Mouse (Mus musculus) neural tube, embryonic 15.5 days (tissue): ENCODE measurements around the gene Psma5. TPM values are rescaled to one million over a fixed set of nuclear protein-coding genes. Genes with fewer than 3 reads are reported as not detected.

Source experiments
- ATAC-seq: fragments of 200-750 bp; cut with Nextera tagmentation; 2 replicates; pipeline ENCODE4 v1.8.0; 2017; ENCODE audit warnings: mild to moderate bottlenecking, moderate TSS enrichment, moderate library complexity; ENCODE audit not compliant: low FRiP score
- H3K27ac ChIP-seq: fragments of 300-500 bp; sonication (generic); replicated peaks from 2 replicates; pipeline ENCODE4 v1.5.1; 2015; ENCODE audit warnings: mild to moderate bottlenecking, inconsistent platforms
- H3K27me3 ChIP-seq: fragments of 300-500 bp; sonication (generic); replicated peaks from 2 replicates; pipeline ENCODE4 v1.6.1; 2015; ENCODE audit warnings: inconsistent platforms
- H3K36me3 ChIP-seq: fragments of 300-500 bp; sonication (generic); 2 replicates; pipeline ENCODE4 v1.6.1; 2015; ENCODE audit warnings: inconsistent platforms
- H3K4me1 ChIP-seq: fragments of 300-500 bp; sonication (generic); 2 replicates; pipeline ENCODE4 v1.6.1; 2015; ENCODE audit warnings: inconsistent platforms
- H3K4me2 ChIP-seq: fragments of 300-500 bp; sonication (generic); 2 replicates; pipeline ENCODE4 v1.6.1; 2015; ENCODE audit warnings: inconsistent platforms, mild to moderate bottlenecking, moderate library complexity
- H3K4me3 ChIP-seq: fragments of 300-500 bp; sonication (generic); replicated peaks from 2 replicates; pipeline ENCODE4 v1.5.1; 2015; ENCODE audit warnings: mild to moderate bottlenecking, inconsistent platforms
- H3K9ac ChIP-seq: fragments of 300-500 bp; sonication (generic); replicated peaks from 2 replicates; pipeline ENCODE4 v1.6.1; 2015; ENCODE audit warnings: mild to moderate bottlenecking, inconsistent platforms
- H3K9me3 ChIP-seq: fragments of 300-500 bp; sonication (generic); replicated peaks from 2 replicates; pipeline ENCODE4 v1.6.1; 2016; ENCODE audit warnings: inconsistent platforms
- WGBS: fragments of 180-500 bp; shearing (Covaris S2); methylation state at CpG from one replicate; pipeline ENCODE4 v1.1.7; 2015; ENCODE audit warnings: mixed read lengths; 5-methylcytosine and 5-hydroxymethylcytosine counted together
- polyA plus RNA-seq: library from polyadenylated mRNA; unstranded; fragments of >200 nt; fragmentation: Nextera tagmentation; extraction: Ambion mirVana; gene quantifications from 2 replicates; pipeline ENCODE4 v1.2.1, GENCODE M21; 2015

The Psma5 gene
- polyA plus RNA-seq: 239 and 254 TPM in 2 replicates

DNA sequence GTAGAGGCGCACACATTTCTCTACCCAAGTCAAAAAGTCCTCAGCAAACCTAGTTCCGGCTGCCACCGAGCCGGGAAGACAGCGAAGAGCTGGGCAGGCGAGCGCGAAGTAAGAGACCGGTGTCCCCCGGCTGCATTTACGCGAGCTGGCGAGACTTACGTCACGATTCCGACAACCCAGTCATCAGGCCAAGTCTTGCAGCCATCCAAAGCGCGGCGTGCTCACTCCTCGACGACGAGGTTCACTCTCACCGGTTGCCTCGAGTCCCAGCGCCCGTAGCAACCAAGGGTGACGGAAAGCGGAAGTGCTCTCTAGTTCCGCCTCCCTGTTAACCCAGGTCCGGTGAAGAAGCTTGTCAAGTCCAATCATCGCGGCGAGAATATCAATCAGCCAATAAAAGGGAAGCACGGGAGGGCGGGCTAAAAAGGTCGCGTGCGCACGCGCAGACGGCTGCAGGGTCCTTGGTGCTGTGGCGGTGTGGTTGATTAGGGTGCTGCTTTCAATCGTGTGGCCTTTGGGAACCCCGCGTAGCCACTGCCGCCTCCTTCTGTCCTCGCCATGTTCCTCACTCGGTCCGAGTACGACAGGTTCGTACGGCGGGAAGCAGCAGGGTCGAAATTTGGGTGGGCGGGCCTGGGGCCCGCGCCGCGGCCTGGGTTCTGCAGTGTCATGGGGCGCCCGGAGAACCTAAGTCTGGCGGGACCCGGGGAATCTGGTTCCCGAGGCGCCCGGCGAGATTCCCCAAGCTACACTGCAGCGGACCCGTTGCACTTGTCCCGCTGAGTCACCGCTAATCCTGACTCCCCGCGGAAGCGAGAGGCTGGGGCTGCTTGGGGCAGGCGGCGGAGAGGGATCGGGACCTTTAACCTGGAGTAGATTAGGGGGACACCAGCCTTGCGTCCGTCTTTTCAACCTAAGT is at the start of gene Psma5:
Psma5 (plus strand) TSS at position 208 of the 919 bp plus-strand sequence.
- ATAC-seq: peak; percentile 100
- Histone ChIP-seq H3K27me3 (no peaks in the 10 kb centered on the region), H3K36me3 (peaks cover 2% of the 10 kb centered on the region; the same call in 1 of the 2 replicates), H3K9ac (peak within 1 kb of the TSS; percentile 94), H3K27ac (peak within 1 kb of the TSS; percentile 58), H3K4me3 (peak within 1 kb of the TSS; percentile 100), H3K4me1 (peaks cover 27% of the 10 kb centered on the region), H3K4me2 (peak within 1 kb of the TSS; percentile 79), H3K9me3 (no peaks in the 10 kb centered on the region)
- WGBS: under 1% methylated on average over 79 of the region's 79 CpGs

DNA sequence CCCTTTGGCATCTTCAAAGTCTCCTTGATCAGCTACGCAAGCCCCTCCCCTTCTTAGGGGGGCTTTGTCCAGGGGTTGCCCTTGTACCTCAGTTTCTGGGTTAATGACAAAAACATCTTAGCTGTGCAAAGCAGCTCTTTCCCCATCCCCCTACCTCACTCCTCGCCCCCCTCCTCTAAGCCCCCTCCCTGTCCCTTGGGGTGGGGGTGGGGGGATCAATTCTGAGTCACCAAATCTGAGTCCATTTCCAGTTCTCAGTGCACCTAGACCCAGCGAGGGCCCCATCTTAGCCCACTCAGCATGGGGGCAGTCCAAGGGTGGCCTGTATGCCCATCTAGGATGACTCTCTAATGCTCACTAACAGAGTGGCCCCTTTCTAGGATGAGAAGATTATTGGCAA is 47.7 kb upstream of the Psma5 start:
- H3K9me3 ChIP-seq: no peaks in the 10 kb centered on the region
- H3K4me3 ChIP-seq: peak overlapping the region; percentile 62
- no peak for ATAC-seq
- WGBS: 63% methylated on average over 3 of the region's 3 CpGs
- H3K27me3 ChIP-seq: no peaks in the 10 kb centered on the region
- H3K4me1 ChIP-seq: peaks cover 39% of the 10 kb centered on the region
- H3K36me3 ChIP-seq: peaks cover 33% of the 10 kb centered on the region
- H3K4me2 ChIP-seq: peak overlapping the region; percentile 90
- peak overlapping the region; percentile 76 for H3K9ac ChIP-seq
- H3K27ac ChIP-seq: peak overlapping the region; percentile 98

DNA sequence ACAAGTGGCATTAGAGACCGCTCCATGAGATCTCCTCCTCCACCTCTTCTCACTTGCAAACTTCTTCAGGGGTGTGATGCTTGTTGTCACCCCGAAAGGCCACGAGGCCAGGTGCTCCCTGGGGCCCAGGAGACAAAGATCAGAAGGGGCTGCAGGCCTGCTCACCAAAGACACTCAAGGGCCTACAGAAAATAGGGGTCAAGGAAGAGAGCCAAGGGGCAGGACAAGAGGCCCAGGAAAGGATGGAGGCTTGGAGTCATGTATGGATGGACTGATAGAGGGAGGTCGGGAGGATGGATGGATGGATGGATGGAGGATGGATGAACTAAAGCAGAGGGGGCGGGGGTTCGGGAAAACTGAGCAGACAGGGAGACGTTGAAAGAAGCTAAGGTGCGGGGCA is 47.2 kb upstream of the Psma5 start:
- no peaks in the 10 kb centered on the region for H3K9me3 ChIP-seq
- peaks cover 31% of the 10 kb centered on the region for H3K36me3 ChIP-seq
- H3K9ac ChIP-seq: peak overlapping the region; percentile 76
- peaks cover 36% of the 10 kb centered on the region for H3K4me1 ChIP-seq
- H3K4me2 ChIP-seq: peak overlapping the region; percentile 90
- WGBS: 3% methylated on average over 8 of the region's 8 CpGs
- peak overlapping the region; percentile 98 for H3K27ac ChIP-seq
- no peaks in the 10 kb centered on the region for H3K27me3 ChIP-seq
- peak; percentile 10 for ATAC-seq
- H3K4me3 ChIP-seq: peak overlapping the region; percentile 62

DNA sequence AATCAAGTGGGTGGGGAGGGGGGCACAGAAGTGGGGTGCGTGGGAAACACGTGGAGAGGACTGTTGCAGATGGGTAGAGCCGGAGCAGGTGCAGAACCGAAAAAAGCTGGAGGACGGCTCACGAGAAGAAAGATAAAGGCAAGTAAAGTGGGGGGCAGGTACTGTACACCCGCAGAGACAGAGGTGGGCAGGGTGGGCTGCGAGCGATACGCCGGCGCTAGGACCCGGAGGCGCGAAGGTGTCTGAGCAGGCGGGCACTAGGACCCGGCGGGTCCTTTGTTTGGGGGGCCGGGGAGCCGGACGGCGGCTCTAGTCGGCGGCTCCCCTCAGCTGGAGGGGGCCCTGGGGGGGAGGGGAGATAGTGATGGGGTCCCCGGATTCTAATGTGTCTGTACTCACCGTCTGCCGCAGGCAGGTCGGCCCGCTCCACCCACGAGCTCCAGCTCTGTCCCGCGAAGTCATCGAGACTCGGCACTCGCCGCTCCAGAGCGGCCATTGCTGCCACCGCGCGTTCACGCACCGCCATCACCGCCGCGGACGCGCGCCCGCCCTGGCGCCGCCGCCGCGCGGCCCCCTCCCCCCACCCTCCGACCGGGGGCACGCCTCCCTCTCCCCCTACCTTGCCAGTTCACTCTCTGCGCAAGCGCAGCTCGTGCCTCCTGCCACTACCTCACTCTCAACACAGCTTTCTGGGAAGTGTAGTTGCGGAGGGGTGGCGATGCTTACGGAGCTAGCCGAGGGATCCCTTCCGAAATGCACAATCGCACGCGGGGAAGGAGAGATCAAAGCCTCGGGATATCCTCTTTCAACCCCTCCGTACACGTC is 46.6 kb upstream of the Psma5 start:
- H3K9ac ChIP-seq: peak overlapping the region; percentile 76
- peak overlapping the region; percentile 98 for H3K27ac ChIP-seq
- H3K27me3 ChIP-seq: no peaks in the 10 kb centered on the region
- peaks cover 36% of the 10 kb centered on the region for H3K4me1 ChIP-seq
- H3K4me2 ChIP-seq: peak overlapping the region; percentile 90
- under 1% methylated on average over 71 of the region's 72 CpGs for WGBS
- peak; percentile 95 for ATAC-seq
- peaks cover 25% of the 10 kb centered on the region for H3K36me3 ChIP-seq
- H3K9me3 ChIP-seq: no peaks in the 10 kb centered on the region
- H3K4me3 ChIP-seq: peak overlapping the region; percentile 62

DNA sequence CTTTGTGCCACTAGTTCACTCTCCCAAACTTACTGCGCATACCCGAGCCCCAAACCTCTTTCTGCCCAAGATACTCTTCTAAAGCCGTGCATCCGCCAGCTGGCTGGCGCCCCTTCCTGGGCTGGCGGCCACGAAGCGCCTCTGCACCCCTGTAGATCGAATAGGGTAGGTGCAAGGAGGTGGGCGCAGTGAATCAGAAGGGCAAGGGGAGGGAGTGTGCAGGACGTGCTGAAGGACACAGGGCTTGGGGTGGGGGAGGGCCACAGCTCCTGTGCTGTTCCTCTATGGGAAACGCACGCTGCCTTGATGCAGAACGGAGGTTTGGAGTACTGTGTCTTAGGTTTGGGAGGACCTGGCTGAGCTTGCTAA is 46.0 kb upstream of the Psma5 start, which contains the start of gene Atxn7l2:
Atxn7l2 (minus strand) TSS at position 164 of the 369 bp plus-strand sequence.
- Histone ChIP-seq H3K4me2 (peak within 1 kb of the TSS; percentile 90), H3K4me1 (peaks cover 36% of the 10 kb centered on the region), H3K27ac (peak within 1 kb of the TSS; percentile 98), H3K4me3 (peak within 1 kb of the TSS; percentile 62), H3K36me3 (peaks cover 19% of the 10 kb centered on the region), H3K9ac (peak within 1 kb of the TSS; percentile 76), H3K9me3 (no peaks in the 10 kb centered on the region), H3K27me3 (no peaks in the 10 kb centered on the region)
- under 1% methylated on average over 14 of the region's 14 CpGs for WGBS
- peak; percentile 89 for ATAC-seq

DNA sequence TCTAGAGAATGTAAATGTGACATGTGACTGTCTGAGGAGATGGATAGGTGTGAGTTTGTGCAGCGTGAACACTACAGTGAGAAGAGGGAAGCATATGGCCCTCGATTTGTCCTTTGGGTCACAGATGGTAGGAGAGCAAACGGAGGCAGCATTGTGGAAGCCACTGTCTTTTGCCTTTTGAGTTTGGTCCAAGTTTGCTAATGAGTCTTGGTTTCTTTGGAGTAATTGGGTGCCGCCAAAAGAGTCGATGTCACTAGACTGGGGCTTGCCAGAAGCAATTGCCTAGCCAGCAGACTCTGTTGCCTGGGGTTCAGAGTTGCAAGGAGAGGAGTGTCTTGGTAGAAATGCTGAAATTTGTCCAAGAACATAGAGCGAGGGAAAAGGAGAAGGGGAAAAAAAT is 44.9 kb upstream of the Psma5 start:
- 55% methylated on average over 6 of the region's 6 CpGs for WGBS
- Histone ChIP-seq H3K9me3 (no peaks in the 10 kb centered on the region), H3K36me3 (peaks cover 9% of the 10 kb centered on the region), H3K27me3 (no peaks in the 10 kb centered on the region), H3K4me1 (peaks cover 36% of the 10 kb centered on the region), H3K9ac (no peak overlapping the region), H3K4me3 (peak overlapping the region; percentile 62), H3K27ac (peak overlapping the region; percentile 98; the same call in 1 of the 2 replicates), H3K4me2 (peak overlapping the region; percentile 73)
- ATAC-seq: no peak

DNA sequence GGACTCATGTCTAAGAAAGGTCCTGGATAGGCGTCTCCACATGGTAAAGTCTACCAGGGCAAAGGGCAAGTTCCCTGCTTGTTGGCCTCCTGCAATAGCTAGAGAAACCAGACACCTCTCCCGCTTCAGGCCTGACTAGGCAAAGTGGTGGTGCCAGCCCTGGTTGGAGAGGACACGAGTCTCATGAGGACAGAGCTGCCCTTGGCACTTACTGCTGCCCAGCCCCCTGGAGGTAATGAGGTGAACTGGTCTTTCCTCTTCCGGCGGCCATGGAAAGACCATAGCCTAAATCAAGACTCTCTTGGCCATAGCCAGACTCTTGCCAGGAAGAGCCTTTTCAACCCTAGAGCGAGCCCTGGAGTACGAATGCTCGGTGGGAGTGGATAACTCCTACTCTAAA is 44.3 kb upstream of the Psma5 start:
- Histone ChIP-seq H3K27me3 (no peaks in the 10 kb centered on the region), H3K4me3 (no peak overlapping the region), H3K9me3 (no peaks in the 10 kb centered on the region), H3K4me2 (no peak overlapping the region), H3K9ac (no peak overlapping the region), H3K27ac (peak overlapping the region; percentile 98; the same call in 1 of the 2 replicates), H3K4me1 (peaks cover 32% of the 10 kb centered on the region), H3K36me3 (peaks cover 4% of the 10 kb centered on the region)
- 88% methylated on average over 8 of the region's 8 CpGs for whole genome bisulfite sequencing
- no peak for ATAC-seq

DNA sequence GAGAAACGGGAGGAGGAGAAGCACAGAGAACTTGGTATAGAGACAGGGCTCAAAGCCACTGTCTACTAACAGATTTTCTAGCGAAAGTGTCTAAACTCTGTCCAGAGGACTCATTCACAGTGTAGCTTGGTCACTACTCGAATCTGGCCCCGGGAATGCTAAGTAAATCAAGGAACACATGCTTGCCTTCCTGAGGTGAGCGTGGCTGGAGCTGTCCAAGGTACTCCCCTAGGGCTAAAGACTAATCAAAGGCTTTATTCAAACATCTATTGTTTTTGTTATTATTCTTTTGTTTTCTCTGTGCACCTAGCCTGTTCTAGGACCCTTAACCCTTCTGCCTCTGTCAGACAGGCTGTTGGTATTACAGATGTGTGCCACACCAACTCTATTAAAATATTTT is 42.0 kb upstream of the Psma5 start:
- WGBS: 27% methylated on average over 5 of the region's 5 CpGs
- Histone ChIP-seq H3K4me1 (peaks cover 12% of the 10 kb centered on the region), H3K36me3 (no peaks in the 10 kb centered on the region), H3K4me3 (no peak overlapping the region), H3K9me3 (no peaks in the 10 kb centered on the region), H3K27me3 (no peaks in the 10 kb centered on the region), H3K9ac (no peak overlapping the region), H3K4me2 (no peak overlapping the region), H3K27ac (no peak overlapping the region)
- ATAC-seq: no peak

DNA sequence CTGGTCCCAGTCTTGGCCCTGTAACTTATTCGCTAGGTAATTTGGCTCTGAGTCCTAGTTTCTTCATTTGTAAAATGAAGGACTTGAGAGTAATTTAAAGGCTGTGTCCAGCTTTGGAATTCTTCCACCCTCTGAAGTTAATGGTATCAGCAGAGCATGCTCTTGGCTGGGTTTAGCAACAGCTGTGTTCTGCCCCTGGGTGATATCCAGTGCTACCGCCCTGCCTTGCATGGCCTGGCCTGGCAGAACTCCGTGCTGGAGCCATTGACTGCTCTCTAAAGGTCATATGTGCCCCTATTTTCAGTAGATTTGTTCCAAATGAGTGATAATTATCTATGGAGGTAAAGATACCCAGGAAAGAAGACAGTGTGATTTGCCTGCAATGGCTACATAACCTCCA is 36.1 kb upstream of the Psma5 start:
- H3K27me3 ChIP-seq: peaks cover 32% of the 10 kb centered on the region

DNA sequence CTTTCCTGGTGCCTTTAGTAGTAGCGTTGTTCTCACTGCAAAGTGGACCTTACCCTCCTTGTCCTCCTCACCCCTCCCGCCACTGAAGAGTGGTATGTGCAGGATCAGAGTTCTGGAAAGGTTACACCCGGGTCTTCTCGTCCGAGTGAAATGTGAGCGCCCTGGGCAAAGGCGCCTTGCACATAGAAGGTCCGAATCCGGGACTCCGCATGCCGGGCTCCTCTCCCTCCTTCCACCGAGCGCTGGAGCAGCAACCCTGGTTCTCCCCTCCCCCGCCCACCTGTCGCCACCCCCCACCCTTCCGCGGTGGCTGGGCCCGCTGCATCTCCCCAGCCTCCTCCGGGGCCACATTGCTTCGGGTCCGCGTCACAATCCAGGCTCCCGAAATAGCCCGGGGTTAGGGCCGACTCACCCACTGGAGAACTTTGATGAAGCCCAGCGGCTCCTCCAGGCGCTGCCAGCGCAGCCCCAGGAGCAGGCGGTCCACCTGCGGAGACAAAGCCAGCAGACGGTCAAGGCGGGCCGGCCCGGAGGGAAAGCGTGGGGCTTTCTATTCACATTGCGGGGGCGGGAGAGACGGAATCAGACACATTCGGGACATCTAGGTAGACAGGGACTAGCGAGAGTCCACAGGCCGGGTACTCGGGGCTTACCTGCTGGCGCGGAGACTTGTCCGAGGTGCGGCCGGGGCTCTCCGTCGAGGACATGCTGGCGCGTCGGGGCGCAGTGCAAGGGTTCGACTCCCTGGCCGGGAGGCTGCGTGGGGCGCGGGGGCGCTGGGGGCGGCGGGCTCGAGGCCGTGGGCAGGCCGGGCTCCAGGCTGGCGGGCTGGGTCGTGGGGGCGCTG is 30.8 kb upstream of the Psma5 start:
- H3K36me3 ChIP-seq: no peaks in the 10 kb centered on the region
- H3K9ac ChIP-seq: peak overlapping the region; percentile 37
- no peaks in the 10 kb centered on the region for H3K9me3 ChIP-seq
- H3K27ac ChIP-seq: no peak overlapping the region
- ATAC-seq: no peak; the same call in 1 of the 2 replicates
- peak overlapping the region; percentile 42 for H3K4me3 ChIP-seq
- WGBS: 2% methylated on average over 66 of the region's 67 CpGs
- H3K4me1 ChIP-seq: peaks cover 13% of the 10 kb centered on the region
- H3K4me2 ChIP-seq: peak overlapping the region; percentile 72
- H3K27me3 ChIP-seq: peaks cover 56% of the 10 kb centered on the region

More for the DNA sequence above, 36.1 kb upstream of the Psma5 start:
- WGBS: 83% methylated on average over 3 of the region's 3 CpGs
- Histone ChIP-seq H3K9me3 (no peaks in the 10 kb centered on the region), H3K27ac (no peak overlapping the region), H3K4me2 (no peak overlapping the region), H3K4me1 (peaks cover under 1% of the 10 kb centered on the region; the same call in 1 of the 2 replicates), H3K36me3 (no peaks in the 10 kb centered on the region), H3K9ac (no peak overlapping the region), H3K4me3 (no peak overlapping the region)
- ATAC-seq: no peak
